Mouse (Mus musculus): ENCODE data around the gene Chchd2. TPM values are rescaled to one million over a fixed set of nuclear protein-coding genes. Genes with fewer than 3 reads are reported as not detected.
"Not testable (repeated sequence)": the region's sequence is repeated elsewhere in the genome, so short reads cannot be mapped to it uniquely, and the experiment has no call there.

Gene Chchd2
- polyA plus RNA-seq, 1 experiment from 2014 or later = 1,010 TPM

DNA sequence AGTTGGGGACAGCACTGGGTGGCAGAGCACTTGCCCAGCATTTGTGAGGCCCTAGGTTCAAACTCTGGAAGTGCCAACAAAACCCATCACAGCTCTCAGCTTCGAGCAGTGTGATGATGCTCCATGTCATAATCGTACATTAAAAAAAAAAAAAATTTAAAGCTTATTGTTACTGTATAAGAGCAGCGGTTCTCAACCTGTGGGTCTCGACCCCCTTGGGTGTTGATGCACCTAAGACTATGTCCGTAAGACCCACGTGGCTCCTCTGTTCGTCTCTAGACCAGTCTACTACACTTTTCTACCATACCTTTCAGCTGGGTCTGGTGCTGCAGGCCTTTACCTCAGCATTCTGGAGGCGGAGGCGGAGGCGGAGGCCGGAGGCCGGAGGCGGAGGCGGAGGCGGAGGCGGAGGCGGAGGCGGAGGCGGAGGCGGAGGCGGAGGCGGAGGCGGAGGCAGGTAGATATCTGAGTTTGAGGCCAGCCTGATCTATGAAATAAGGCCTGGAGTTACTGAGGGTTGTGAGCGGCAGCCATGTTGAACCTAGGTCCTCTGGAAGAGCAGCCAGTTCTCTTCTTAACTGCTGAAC, 30.9 kb upstream of the Chchd2 start:
- WGBS = 90% methylated on average over 24 of the region's 24 CpGs
- Histone ChIP-seq H3K4me1 (ENCODE audit: control insufficient read depth, insufficient read depth, low read length) (no peaks in the 10 kb centered on the region), H3K9me3 (ENCODE audit: control insufficient read depth, low read length) (no peaks in the 10 kb centered on the region), H3K4me2 (replicated peaks; ENCODE audit: low read depth, low read length) (no peak overlapping the region), H3K36me3 (ENCODE audit: control insufficient read depth, insufficient read depth, low read length) (no peaks in the 10 kb centered on the region), H3K9ac (ENCODE audit: low read depth, low read length) (no peak overlapping the region), H3K27ac (ENCODE audit: low read depth, low read length) (no peak overlapping the region), H3K4me3 (ENCODE audit: low read length) (no peak overlapping the region), H3K27me3 (ENCODE audit: control insufficient read depth, insufficient read depth, low read length) (no peaks in the 10 kb centered on the region)
- ATAC-seq (ENCODE audit: low FRiP score, low TSS enrichment) = no peak

DNA sequence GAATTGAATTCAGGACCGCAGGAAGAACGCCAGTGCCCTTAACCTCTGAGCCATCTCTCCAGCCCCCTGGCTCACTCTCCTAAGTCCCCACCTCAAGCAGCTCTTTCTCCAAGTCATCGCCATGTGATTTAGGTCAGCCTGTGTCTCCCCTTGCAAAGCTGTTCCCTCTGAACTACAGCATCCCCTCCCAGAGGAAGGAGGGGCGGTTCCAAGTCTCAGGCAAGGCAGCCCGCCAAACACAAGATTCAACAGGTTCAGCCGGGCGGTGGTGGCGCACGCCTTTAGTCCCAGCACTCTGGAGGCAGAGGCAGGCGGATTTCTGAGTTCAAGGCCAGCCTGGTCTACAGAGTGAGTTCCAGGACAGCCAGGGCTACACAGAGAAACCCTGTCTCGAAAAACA, 28.2 kb upstream of the Chchd2 start:
- not testable (repeated sequence) for H3K27me3 ChIP-seq (ENCODE audit: control insufficient read depth, insufficient read depth, low read length); H3K36me3 ChIP-seq (ENCODE audit: control insufficient read depth, insufficient read depth, low read length); H3K27ac ChIP-seq (ENCODE audit: low read depth, low read length); H3K9me3 ChIP-seq (ENCODE audit: control insufficient read depth, low read length); H3K4me2 ChIP-seq (replicated peaks; ENCODE audit: low read depth, low read length); H3K4me1 ChIP-seq (ENCODE audit: control insufficient read depth, insufficient read depth, low read length); H3K9ac ChIP-seq (ENCODE audit: low read depth, low read length); ATAC-seq (ENCODE audit: low FRiP score, low TSS enrichment); H3K4me3 ChIP-seq (ENCODE audit: low read length)
- 85% methylated on average over 11 of the region's 11 CpGs for WGBS

DNA sequence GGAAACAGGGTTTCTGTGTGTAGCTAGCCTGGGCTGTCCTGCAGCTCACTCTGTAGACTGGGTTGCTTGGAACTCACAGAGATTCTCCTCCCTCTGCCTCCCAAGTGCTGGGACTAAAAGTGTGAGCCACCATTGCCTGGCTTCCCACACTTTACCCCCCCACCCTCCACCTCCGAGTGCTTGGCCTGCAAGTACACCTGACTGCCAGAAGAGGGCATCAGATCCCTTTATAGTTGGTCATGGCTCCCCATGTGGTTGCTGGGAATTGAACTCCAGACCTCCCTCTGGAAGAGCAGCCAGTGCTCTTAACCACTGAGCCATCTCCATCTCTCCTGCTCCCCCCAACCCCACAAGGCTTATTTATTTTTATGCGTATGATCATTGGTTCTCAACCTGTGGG, 26.8 kb upstream of the Chchd2 start:
- H3K4me2 ChIP-seq (replicated peaks; ENCODE audit: low read depth, low read length) = no peak overlapping the region
- ATAC-seq (ENCODE audit: low FRiP score, low TSS enrichment) = peak; percentile 41; the same call in 1 of the 2 replicates
- no peak overlapping the region for H3K9ac ChIP-seq (ENCODE audit: low read depth, low read length)
- WGBS = 34% methylated on average over 2 of the region's 2 CpGs
- no peak overlapping the region for H3K27ac ChIP-seq (ENCODE audit: low read depth, low read length)
- no peaks in the 10 kb centered on the region for H3K27me3 ChIP-seq (ENCODE audit: control insufficient read depth, insufficient read depth, low read length)
- H3K4me3 ChIP-seq (ENCODE audit: low read length) = no peak overlapping the region
- no peaks in the 10 kb centered on the region for H3K36me3 ChIP-seq (ENCODE audit: control insufficient read depth, insufficient read depth, low read length)
- no peaks in the 10 kb centered on the region for H3K9me3 ChIP-seq (ENCODE audit: control insufficient read depth, low read length)
- no peaks in the 10 kb centered on the region for H3K4me1 ChIP-seq (ENCODE audit: control insufficient read depth, insufficient read depth, low read length)

DNA sequence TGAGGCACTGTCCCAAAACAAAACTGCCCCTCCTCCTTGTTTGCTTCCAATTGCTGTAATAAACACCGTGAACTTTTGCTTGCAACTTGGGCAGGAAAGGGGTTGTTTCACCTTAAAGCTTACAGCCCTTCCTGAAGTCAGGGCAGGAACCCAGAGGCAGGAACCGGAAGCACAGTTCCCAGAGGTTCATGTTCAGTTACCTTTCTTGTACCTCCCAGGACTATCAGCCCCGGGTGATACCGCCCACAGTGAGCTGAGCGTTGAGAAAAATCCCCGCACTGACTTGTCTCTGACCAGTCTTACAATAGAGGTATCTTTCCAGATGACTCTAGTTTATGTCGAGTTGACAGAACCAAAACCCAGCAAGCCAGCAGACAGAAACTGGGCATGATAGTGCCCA, 22.3 kb upstream of the Chchd2 start:
- no peak for ATAC-seq (ENCODE audit: low FRiP score, low TSS enrichment)
- no peaks in the 10 kb centered on the region for H3K9me3 ChIP-seq (ENCODE audit: control insufficient read depth, low read length)
- H3K4me1 ChIP-seq (ENCODE audit: control insufficient read depth, insufficient read depth, low read length) = no peaks in the 10 kb centered on the region
- H3K27me3 ChIP-seq (ENCODE audit: control insufficient read depth, insufficient read depth, low read length) = no peaks in the 10 kb centered on the region
- WGBS = 84% methylated on average over 7 of the region's 7 CpGs
- no peak overlapping the region for H3K4me2 ChIP-seq (replicated peaks; ENCODE audit: low read depth, low read length)
- no peaks in the 10 kb centered on the region for H3K36me3 ChIP-seq (ENCODE audit: control insufficient read depth, insufficient read depth, low read length)
- H3K9ac ChIP-seq (ENCODE audit: low read depth, low read length) = no peak overlapping the region
- no peak overlapping the region for H3K27ac ChIP-seq (ENCODE audit: low read depth, low read length)
- H3K4me3 ChIP-seq (ENCODE audit: low read length) = no peak overlapping the region

DNA sequence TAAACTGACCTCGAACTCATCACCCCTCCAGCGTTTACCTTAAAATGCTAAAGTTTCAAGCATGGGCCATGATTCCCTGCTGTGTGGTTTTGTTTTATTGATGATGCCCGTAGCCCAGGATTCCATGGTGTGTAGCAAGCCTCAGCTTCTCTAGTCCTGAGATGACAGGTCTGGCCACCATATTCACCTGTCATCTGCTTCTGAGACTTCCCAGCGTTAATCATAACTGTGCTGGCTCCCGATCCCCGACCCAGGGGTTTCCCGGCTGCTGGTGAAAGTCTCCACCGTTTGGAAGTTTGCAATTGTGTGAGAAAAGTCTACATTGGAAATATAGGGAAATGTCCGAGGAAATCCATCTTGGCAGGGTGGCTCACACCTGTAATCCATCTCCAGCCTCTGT, 21.9 kb upstream of the Chchd2 start:
- Histone ChIP-seq H3K4me3 (ENCODE audit: low read length) (peak overlapping the region; percentile 73), H3K9ac (ENCODE audit: low read depth, low read length) (peak overlapping the region; percentile 82; the same call in 1 of the 2 replicates), H3K4me1 (ENCODE audit: control insufficient read depth, insufficient read depth, low read length) (no peaks in the 10 kb centered on the region), H3K27me3 (ENCODE audit: control insufficient read depth, insufficient read depth, low read length) (no peaks in the 10 kb centered on the region), H3K27ac (ENCODE audit: low read depth, low read length) (peak overlapping the region; percentile 95; the same call in 1 of the 2 replicates), H3K4me2 (replicated peaks; ENCODE audit: low read depth, low read length) (peak overlapping the region; percentile 84), H3K9me3 (ENCODE audit: control insufficient read depth, low read length) (no peaks in the 10 kb centered on the region), H3K36me3 (ENCODE audit: control insufficient read depth, insufficient read depth, low read length) (no peaks in the 10 kb centered on the region)
- ATAC-seq (ENCODE audit: low FRiP score, low TSS enrichment) = no peak
- 78% methylated on average over 9 of the region's 9 CpGs for WGBS

DNA sequence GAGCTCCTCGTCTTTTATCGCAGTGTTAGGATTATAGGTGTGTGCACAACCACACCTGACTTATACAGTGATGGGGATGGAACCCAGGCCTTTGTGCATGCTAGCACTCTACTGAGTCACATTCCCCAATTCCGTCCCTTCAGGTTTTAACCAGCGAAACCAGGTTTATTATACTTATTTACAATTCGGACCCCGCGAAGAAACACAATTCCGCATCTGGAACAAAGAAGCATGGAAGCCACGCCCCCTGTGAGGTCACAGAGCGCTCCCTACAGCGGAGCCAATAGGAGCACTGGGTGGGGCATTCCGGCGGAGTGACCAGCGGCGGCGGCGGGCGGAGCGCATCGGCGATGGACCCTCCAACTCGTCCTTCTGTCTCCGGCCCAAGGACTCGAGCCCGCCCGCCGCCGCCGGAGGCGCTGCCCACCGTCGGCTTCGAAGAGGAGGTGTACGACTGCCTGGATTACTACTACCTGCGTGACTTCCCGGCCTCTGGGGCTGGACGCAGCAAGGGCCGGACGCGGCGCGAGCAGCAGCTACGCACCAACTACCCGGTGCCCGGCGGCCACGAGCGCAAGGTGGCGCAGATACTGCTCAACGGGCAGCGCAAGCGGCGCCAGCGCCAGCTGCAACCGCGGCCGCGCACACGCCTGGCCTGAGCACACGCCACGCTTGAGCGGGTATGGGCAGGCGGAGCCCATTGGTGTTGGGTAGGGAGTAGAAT, 21.1 kb upstream of the Chchd2 start, which contains the start of gene Nupr1l:
Nupr1l (plus strand) TSS at position 299 of the 724 bp plus-strand sequence.
- no peaks in the 10 kb centered on the region for H3K27me3 ChIP-seq (ENCODE audit: control insufficient read depth, insufficient read depth, low read length)
- H3K36me3 ChIP-seq (ENCODE audit: control insufficient read depth, insufficient read depth, low read length) = no peaks in the 10 kb centered on the region
- peak within 1 kb of the TSS; percentile 73 for H3K4me3 ChIP-seq (ENCODE audit: low read length)
- under 1% methylated on average over 63 of the region's 63 CpGs for WGBS
- peak within 1 kb of the TSS; percentile 82 for H3K9ac ChIP-seq (ENCODE audit: low read depth, low read length)
- no peaks in the 10 kb centered on the region for H3K9me3 ChIP-seq (ENCODE audit: control insufficient read depth, low read length)
- H3K4me2 ChIP-seq (replicated peaks; ENCODE audit: low read depth, low read length) = peak within 1 kb of the TSS; percentile 84
- no peaks in the 10 kb centered on the region for H3K4me1 ChIP-seq (ENCODE audit: control insufficient read depth, insufficient read depth, low read length)
- peak; percentile 98 for ATAC-seq (ENCODE audit: low FRiP score, low TSS enrichment)
- peak within 1 kb of the TSS; percentile 95 for H3K27ac ChIP-seq (ENCODE audit: low read depth, low read length)

DNA sequence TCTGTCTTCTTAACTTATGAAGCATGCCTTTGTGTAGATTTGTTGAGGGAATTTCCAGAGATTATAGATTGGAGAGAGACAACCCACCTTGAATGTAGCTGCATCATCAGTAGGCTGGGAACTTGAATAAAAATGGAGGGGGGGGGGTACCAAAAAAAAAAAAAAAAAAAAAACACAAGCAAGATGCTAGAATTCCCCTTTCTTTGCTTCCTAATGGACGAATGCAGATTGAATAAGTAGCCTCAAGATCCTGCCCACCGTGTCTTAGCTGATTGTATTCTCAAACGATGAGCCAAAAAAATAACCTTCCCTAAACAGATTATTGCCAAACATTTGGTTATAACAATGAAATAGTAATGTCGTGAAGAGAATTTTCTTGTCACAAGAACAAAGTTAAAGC, 20.5 kb upstream of the Chchd2 start:
- Histone ChIP-seq H3K9me3 (ENCODE audit: control insufficient read depth, low read length) (no peaks in the 10 kb centered on the region), H3K27me3 (ENCODE audit: control insufficient read depth, insufficient read depth, low read length) (no peaks in the 10 kb centered on the region), H3K4me2 (replicated peaks; ENCODE audit: low read depth, low read length) (peak overlapping the region; percentile 84), H3K9ac (ENCODE audit: low read depth, low read length) (peak overlapping the region; percentile 82), H3K4me1 (ENCODE audit: control insufficient read depth, insufficient read depth, low read length) (no peaks in the 10 kb centered on the region), H3K36me3 (ENCODE audit: control insufficient read depth, insufficient read depth, low read length) (no peaks in the 10 kb centered on the region; the same call in 1 of the 2 replicates), H3K27ac (ENCODE audit: low read depth, low read length) (no peak overlapping the region), H3K4me3 (ENCODE audit: low read length) (peak overlapping the region; percentile 73)
- ATAC-seq (ENCODE audit: low FRiP score, low TSS enrichment) = no peak
- WGBS = 32% methylated on average over 4 of the region's 4 CpGs

DNA sequence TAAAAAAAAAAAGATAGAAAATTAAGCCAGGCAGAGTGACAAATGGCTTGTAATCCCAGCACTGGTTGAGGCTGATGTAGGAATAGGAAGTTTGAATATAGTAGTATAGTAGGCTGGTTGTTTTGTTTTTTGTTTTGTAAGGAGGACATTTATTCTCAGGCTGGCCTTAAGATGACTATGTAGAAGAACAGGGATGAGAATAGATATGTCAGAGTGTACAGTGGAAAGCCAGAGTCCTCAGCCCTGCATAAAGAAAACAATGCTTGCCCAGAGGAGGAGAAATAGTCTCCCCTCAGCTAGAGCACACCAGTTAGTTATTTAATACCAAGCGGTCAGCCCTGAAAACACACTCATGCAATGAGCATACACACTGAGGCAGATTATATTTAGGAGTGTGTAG, 11.2 kb upstream of the Chchd2 start, which contains the start of gene Phkg1:
Phkg1 (minus strand) TSS at position 101 of the 400 bp plus-strand sequence.
- peaks cover 5% of the 10 kb centered on the region; the same call in 1 of the 2 replicates for H3K36me3 ChIP-seq (ENCODE audit: control insufficient read depth, insufficient read depth, low read length)
- no peak within 1 kb of the TSS for H3K4me2 ChIP-seq (replicated peaks; ENCODE audit: low read depth, low read length)
- WGBS = 97% methylated on average over 1 of the region's 1 CpGs
- H3K9ac ChIP-seq (ENCODE audit: low read depth, low read length) = no peak within 1 kb of the TSS
- H3K4me3 ChIP-seq (ENCODE audit: low read length) = no peak within 1 kb of the TSS
- no peaks in the 10 kb centered on the region for H3K27me3 ChIP-seq (ENCODE audit: control insufficient read depth, insufficient read depth, low read length)
- no peaks in the 10 kb centered on the region for H3K9me3 ChIP-seq (ENCODE audit: control insufficient read depth, low read length)
- H3K4me1 ChIP-seq (ENCODE audit: control insufficient read depth, insufficient read depth, low read length) = peaks cover 6% of the 10 kb centered on the region; the same call in 1 of the 2 replicates
- ATAC-seq (ENCODE audit: low FRiP score, low TSS enrichment) = no peak
- H3K27ac ChIP-seq (ENCODE audit: low read depth, low read length) = no peak within 1 kb of the TSS

Measured in kidney, embryonic 14.5 days (tissue).